Mouse (Mus musculus): ENCODE results near the gene Wipf2. TPM values are rescaled to one million over a fixed set of nuclear protein-coding genes. Genes with fewer than 3 reads are reported as not detected.

Gene Wipf2
- polyA plus RNA-seq, 1 experiment from 2014 or later = 2.2 TPM

- WGBS (ENCODE audit: insufficient replicate concordance) = 65% methylated on average over 3 of the region's 3 CpGs
- ATAC-seq = no peak
- H3K27me3 ChIP-seq (replicated peaks) = peaks cover 99% of the 10 kb centered on the region
- H3K9ac ChIP-seq = no peak overlapping the region
- no peaks in the 10 kb centered on the region for H3K36me3 ChIP-seq
- no peak overlapping the region for H3K27ac ChIP-seq
- H3K9me3 ChIP-seq (replicated peaks) = no peaks in the 10 kb centered on the region
- H3K4me2 ChIP-seq = no peak overlapping the region
- peaks cover 74% of the 10 kb centered on the region for H3K4me1 ChIP-seq
- no peak overlapping the region for H3K4me3 ChIP-seq
Measured at GRCm38 (mm10) chr11:98935123-98935522, 71.7 kb downstream of the Wipf2 start.

GRCm38 (mm10) chr11:98936170-98936569 lies 72.7 kb downstream of the Wipf2 start:
- Histone ChIP-seq H3K4me3 (peak overlapping the region; percentile 64), H3K9ac (peak overlapping the region; percentile 73; the same call in 1 of the 2 replicates), H3K27ac (no peak overlapping the region), H3K4me1 (peaks cover 74% of the 10 kb centered on the region), H3K4me2 (peak overlapping the region; percentile 94), H3K27me3 (replicated peaks) (peaks cover 99% of the 10 kb centered on the region), H3K9me3 (replicated peaks) (no peaks in the 10 kb centered on the region), H3K36me3 (no peaks in the 10 kb centered on the region)
- WGBS (ENCODE audit: insufficient replicate concordance) = 8% methylated on average over 29 of the region's 29 CpGs
- no peak for ATAC-seq

- Histone ChIP-seq H3K4me2 (peak overlapping the region; percentile 94), H3K27ac (no peak overlapping the region; the same call in 1 of the 2 replicates), H3K36me3 (no peaks in the 10 kb centered on the region), H3K9me3 (replicated peaks) (no peaks in the 10 kb centered on the region), H3K27me3 (replicated peaks) (peaks cover 92% of the 10 kb centered on the region), H3K4me3 (peak overlapping the region; percentile 64), H3K9ac (peak overlapping the region; percentile 73), H3K4me1 (peaks cover 74% of the 10 kb centered on the region)
- peak; percentile 38 for ATAC-seq
- WGBS (ENCODE audit: insufficient replicate concordance) = 3% methylated on average over 23 of the region's 23 CpGs
Measured at GRCm38 (mm10) chr11:98936606-98937409, 73.4 kb downstream of the Wipf2 start.

GRCm38 (mm10) chr11:98937410-98937913 lies 74.0 kb downstream of the Wipf2 start:
- Histone ChIP-seq H3K27ac (peak overlapping the region; percentile 31; the same call in 1 of the 2 replicates), H3K4me1 (peaks cover 74% of the 10 kb centered on the region), H3K9me3 (replicated peaks) (no peaks in the 10 kb centered on the region), H3K9ac (peak overlapping the region; percentile 73), H3K4me2 (peak overlapping the region; percentile 94), H3K4me3 (peak overlapping the region; percentile 64), H3K27me3 (replicated peaks) (peaks cover 86% of the 10 kb centered on the region), H3K36me3 (no peaks in the 10 kb centered on the region)
- WGBS (ENCODE audit: insufficient replicate concordance) = 0% methylated on average over 38 of the region's 38 CpGs
- ATAC-seq = peak; percentile 88

- Histone ChIP-seq H3K4me1 (peaks cover 74% of the 10 kb centered on the region), H3K4me2 (peak overlapping the region; percentile 94), H3K9me3 (replicated peaks) (no peaks in the 10 kb centered on the region), H3K27me3 (replicated peaks) (peaks cover 79% of the 10 kb centered on the region), H3K27ac (peak overlapping the region; percentile 31; the same call in 1 of the 2 replicates), H3K9ac (peak overlapping the region; percentile 73), H3K4me3 (peak overlapping the region; percentile 64), H3K36me3 (no peaks in the 10 kb centered on the region)
- 2% methylated on average over 39 of the region's 39 CpGs for WGBS (ENCODE audit: insufficient replicate concordance)
- ATAC-seq = peak; percentile 14
Measured at GRCm38 (mm10) chr11:98937914-98938694, 74.7 kb downstream of the Wipf2 start.

GRCm38 (mm10) chr11:98938701-98939083 lies 75.3 kb downstream of the Wipf2 start:
- Histone ChIP-seq H3K4me3 (peak overlapping the region; percentile 64), H3K4me1 (peaks cover 80% of the 10 kb centered on the region), H3K9me3 (replicated peaks) (no peaks in the 10 kb centered on the region), H3K9ac (0 out of 2 replicates have a peak overlapping the region, but pooled peaks have one; percentile 73), H3K36me3 (no peaks in the 10 kb centered on the region), H3K27ac (no peak overlapping the region), H3K4me2 (peak overlapping the region; percentile 94), H3K27me3 (replicated peaks) (peaks cover 73% of the 10 kb centered on the region)
- ATAC-seq = no peak
- 33% methylated on average over 7 of the region's 7 CpGs for WGBS (ENCODE audit: insufficient replicate concordance)

GRCm38 (mm10) chr11:98939084-98939952 lies 75.9 kb downstream of the Wipf2 start:
- H3K4me1 ChIP-seq = peaks cover 86% of the 10 kb centered on the region
- 0 out of 2 replicates have a peak overlapping the region, but pooled peaks have one; percentile 0 for H3K4me3 ChIP-seq
- H3K4me2 ChIP-seq = peak overlapping the region; percentile 94
- peaks cover 68% of the 10 kb centered on the region for H3K27me3 ChIP-seq (replicated peaks)
- no peak overlapping the region for H3K27ac ChIP-seq
- H3K9me3 ChIP-seq (replicated peaks) = no peaks in the 10 kb centered on the region
- ATAC-seq = no peak
- WGBS (ENCODE audit: insufficient replicate concordance) = 44% methylated on average over 15 of the region's 15 CpGs
- peak overlapping the region; percentile 1; the same call in 1 of the 2 replicates for H3K9ac ChIP-seq
- H3K36me3 ChIP-seq = no peaks in the 10 kb centered on the region

GRCm38 (mm10) chr11:98939953-98940641 lies 76.7 kb downstream of the Wipf2 start:
- Histone ChIP-seq H3K9me3 (replicated peaks) (no peaks in the 10 kb centered on the region), H3K27me3 (replicated peaks) (peaks cover 68% of the 10 kb centered on the region), H3K4me2 (peak overlapping the region; percentile 94), H3K4me3 (0 out of 2 replicates have a peak overlapping the region, but pooled peaks have one; percentile 0), H3K4me1 (peaks cover 94% of the 10 kb centered on the region), H3K27ac (peak overlapping the region; percentile 61; the same call in 1 of the 2 replicates), H3K36me3 (no peaks in the 10 kb centered on the region), H3K9ac (no peak overlapping the region)
- 41% methylated on average over 11 of the region's 11 CpGs for WGBS (ENCODE audit: insufficient replicate concordance)
- no peak for ATAC-seq

GRCm38 (mm10) chr11:98940776-98941175 lies 77.3 kb downstream of the Wipf2 start:
- Histone ChIP-seq H3K36me3 (no peaks in the 10 kb centered on the region), H3K4me1 (peaks cover 100% of the 10 kb centered on the region), H3K9ac (peak overlapping the region; percentile 39; the same call in 1 of the 2 replicates), H3K9me3 (replicated peaks) (no peaks in the 10 kb centered on the region), H3K4me3 (0 out of 2 replicates have a peak overlapping the region, but pooled peaks have one; percentile 49), H3K27me3 (replicated peaks) (peaks cover 68% of the 10 kb centered on the region), H3K27ac (peak overlapping the region; percentile 61), H3K4me2 (peak overlapping the region; percentile 94)
- 35% methylated on average over 3 of the region's 3 CpGs for WGBS (ENCODE audit: insufficient replicate concordance)
- no peak for ATAC-seq

GRCm38 (mm10) chr11:98941341-98941825 lies 77.9 kb downstream of the Wipf2 start:
- H3K9ac ChIP-seq = peak overlapping the region; percentile 39
- peak overlapping the region; percentile 61 for H3K27ac ChIP-seq
- peak overlapping the region; percentile 49 for H3K4me3 ChIP-seq
- H3K27me3 ChIP-seq (replicated peaks) = peaks cover 65% of the 10 kb centered on the region
- H3K4me2 ChIP-seq = peak overlapping the region; percentile 94
- no peaks in the 10 kb centered on the region for H3K9me3 ChIP-seq (replicated peaks)
- WGBS (ENCODE audit: insufficient replicate concordance) = 8% methylated on average over 12 of the region's 12 CpGs
- no peaks in the 10 kb centered on the region for H3K36me3 ChIP-seq
- no peak for ATAC-seq
- peaks cover 98% of the 10 kb centered on the region for H3K4me1 ChIP-seq

All from liver, embryonic 12.5 days (tissue).